Mouse (Mus musculus) heart, postnatal 0 days (tissue): ENCODE measurements around the gene Iars2. TPM values are rescaled to one million over a fixed set of nuclear protein-coding genes. Genes with fewer than 3 reads are reported as not detected.

Experiments used
- ATAC-seq: fragments of 200-750 bp; cut with Nextera tagmentation; 2 replicates; pipeline ENCODE4 v1.8.0; 2017; ENCODE audit warnings: low read depth, moderate number of reproducible peaks, moderate library complexity; ENCODE audit not compliant: insufficient read depth
- DNase-seq: peaks from one replicate; pipeline ENCODE4 v3.0.0-alpha.2; 2016; ENCODE audit warnings: low spot score
- H3K27ac ChIP-seq: fragments of 300-500 bp; sonication (generic); 2 replicates; pipeline ENCODE4 v1.5.1; 2014; ENCODE audit warnings: low read depth, mild to moderate bottlenecking
- H3K27me3 ChIP-seq: fragments of 300-500 bp; sonication (generic); 2 replicates; pipeline ENCODE4 v1.6.1; 2014; ENCODE audit warnings: low read length, mixed read lengths; ENCODE audit not compliant: control insufficient read depth, insufficient read depth
- H3K36me3 ChIP-seq: fragments of 300-500 bp; sonication (generic); replicated peaks from 2 replicates; pipeline ENCODE4 v1.6.1; 2014; ENCODE audit warnings: low read length, mixed read lengths; ENCODE audit not compliant: control insufficient read depth, insufficient read depth
- H3K4me1 ChIP-seq: fragments of 300-500 bp; sonication (generic); 2 replicates; pipeline ENCODE4 v1.6.1; 2014; ENCODE audit warnings: antibody characterized with exemption; ENCODE audit not compliant: control insufficient read depth, insufficient read depth
- H3K4me2 ChIP-seq: fragments of 300-500 bp; sonication (generic); 2 replicates; pipeline ENCODE4 v1.6.1; 2014; ENCODE audit warnings: low read depth, mild to moderate bottlenecking, low read length, moderate library complexity
- H3K4me3 ChIP-seq: fragments of 300-500 bp; sonication (generic); 2 replicates; pipeline ENCODE4 v1.5.1; 2014; ENCODE audit warnings: low read depth, low read length
- H3K9ac ChIP-seq: fragments of 300-500 bp; sonication (generic); replicated peaks from 2 replicates; pipeline ENCODE4 v1.6.1; 2014; ENCODE audit warnings: low read depth, low read length, mixed read lengths
- H3K9me3 ChIP-seq: fragments of 300-500 bp; sonication (generic); replicated peaks from 2 replicates; pipeline ENCODE4 v1.6.1; 2016; ENCODE audit warnings: low read length; ENCODE audit not compliant: control insufficient read depth
- CTCF ChIP-seq: IDR thresholded peaks from 2 replicates; pipeline ENCODE4 v1.5.1; 2016; ENCODE audit warnings: antibody characterized with exemption, control low read depth, low read depth
- EP300 ChIP-seq: IDR thresholded peaks from 2 replicates; pipeline ENCODE4 v1.6.1; 2016; ENCODE audit warnings: antibody characterized with exemption, low read depth
- WGBS: fragments of 180-500 bp; shearing (Covaris S2); extraction: QIAGEN DNeasy Blood & Tissue Kit; methylation state at CpG from one replicate; pipeline ENCODE4 v1.1.7; 2014; 5-methylcytosine and 5-hydroxymethylcytosine counted together
- polyA plus RNA-seq: library from polyadenylated mRNA; unstranded; fragments of >200 nt; fragmentation: Nextera tagmentation; extraction: Ambion mirVana; gene quantifications from 2 replicates; pipeline ENCODE4 v1.2.1, GENCODE M21; 2015
- total RNA-seq: library from RNA; depleted of rRNA; stranded (reverse); fragments of >200 nt; gene quantifications from 2 replicates; pipeline ENCODE4 v1.2.3, GENCODE M21; 2014; ENCODE audit warnings: low replicate concordance

The Iars2 gene
- total and polyA plus RNA-seq, 2 experiments from 2014 or later = 38.9 to 102 TPM

- WGBS = 90% methylated on average over 4 of the region's 4 CpGs
- no peaks in the 10 kb centered on the region for H3K9me3 ChIP-seq
- TF ChIP-seq EP300 (no peak), CTCF (no peak)
- no peak overlapping the region for H3K4me2 ChIP-seq
- no peak for ATAC-seq
- H3K27me3 ChIP-seq = no peaks in the 10 kb centered on the region
- DNase-seq = no peak
- H3K4me1 ChIP-seq = no peaks in the 10 kb centered on the region
- H3K4me3 ChIP-seq = no peak overlapping the region
- no peak overlapping the region for H3K9ac ChIP-seq
- H3K36me3 ChIP-seq = peaks cover 57% of the 10 kb centered on the region
- no peak overlapping the region for H3K27ac ChIP-seq
Measured at GRCm38 (mm10) chr1:185354731-185355130, 25.5 kb upstream of the Iars2 start.

GRCm38 (mm10) chr1:185353351-185353750, 24.2 kb upstream of the Iars2 start:
- TF ChIP-seq EP300 (no peak), CTCF (no peak)
- Histone ChIP-seq H3K4me2 (no peak overlapping the region), H3K9ac (no peak overlapping the region), H3K4me3 (no peak overlapping the region), H3K9me3 (no peaks in the 10 kb centered on the region), H3K27ac (no peak overlapping the region), H3K27me3 (no peaks in the 10 kb centered on the region), H3K36me3 (peaks cover 67% of the 10 kb centered on the region), H3K4me1 (no peaks in the 10 kb centered on the region)
- WGBS = 93% methylated on average over 8 of the region's 8 CpGs
- DNase-seq (no peak), ATAC-seq (no peak)

GRCm38 (mm10) chr1:185352151-185352550, 23.0 kb upstream of the Iars2 start:
- DNase-seq = no peak
- H3K4me2 ChIP-seq = no peak overlapping the region
- TF ChIP-seq EP300 (no peak), CTCF (no peak)
- peaks cover 69% of the 10 kb centered on the region for H3K36me3 ChIP-seq
- 86% methylated on average over 12 of the region's 12 CpGs for WGBS
- H3K27me3 ChIP-seq = no peaks in the 10 kb centered on the region
- H3K27ac ChIP-seq = no peak overlapping the region
- no peak overlapping the region for H3K4me3 ChIP-seq
- ATAC-seq = no peak
- no peaks in the 10 kb centered on the region for H3K4me1 ChIP-seq
- no peak overlapping the region for H3K9ac ChIP-seq
- H3K9me3 ChIP-seq = no peaks in the 10 kb centered on the region

DNA sequence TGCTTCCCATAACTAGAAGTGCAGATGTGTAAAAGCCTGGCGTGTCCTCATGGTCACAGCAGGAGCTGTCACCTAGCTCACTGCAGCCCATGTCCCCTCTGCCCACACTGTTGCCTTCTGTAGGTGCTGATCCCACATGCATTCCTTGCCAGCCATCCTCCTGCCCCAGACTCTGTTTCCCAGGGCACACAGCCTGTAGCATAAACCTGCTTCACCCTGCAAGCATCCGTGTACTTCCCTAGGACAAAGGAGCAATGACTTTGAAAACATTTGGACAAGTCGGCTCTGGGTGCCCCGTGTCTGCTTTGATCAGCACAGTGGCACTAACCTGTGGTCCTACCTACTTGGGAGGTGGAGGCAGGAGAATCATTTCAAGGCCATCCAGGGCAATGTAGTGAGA, 21.4 kb upstream of the Iars2 start:
- Histone ChIP-seq H3K4me2 (no peak overlapping the region), H3K27me3 (no peaks in the 10 kb centered on the region), H3K4me1 (no peaks in the 10 kb centered on the region), H3K36me3 (peaks cover 79% of the 10 kb centered on the region), H3K4me3 (no peak overlapping the region), H3K9me3 (no peaks in the 10 kb centered on the region), H3K9ac (no peak overlapping the region), H3K27ac (no peak overlapping the region)
- TF ChIP-seq EP300 (no peak), CTCF (no peak)
- ATAC-seq (no peak), DNase-seq (no peak)
- 95% methylated on average over 4 of the region's 4 CpGs for WGBS

GRCm38 (mm10) chr1:185349741-185350140, 20.5 kb upstream of the Iars2 start:
- TF ChIP-seq CTCF (no peak), EP300 (no peak)
- WGBS = 89% methylated on average over 14 of the region's 14 CpGs
- Histone ChIP-seq H3K9me3 (no peaks in the 10 kb centered on the region), H3K4me2 (no peak overlapping the region), H3K27me3 (no peaks in the 10 kb centered on the region), H3K36me3 (peaks cover 82% of the 10 kb centered on the region), H3K4me1 (no peaks in the 10 kb centered on the region), H3K27ac (no peak overlapping the region), H3K4me3 (no peak overlapping the region), H3K9ac (no peak overlapping the region)
- DNase-seq = no peak
- no peak for ATAC-seq

DNA sequence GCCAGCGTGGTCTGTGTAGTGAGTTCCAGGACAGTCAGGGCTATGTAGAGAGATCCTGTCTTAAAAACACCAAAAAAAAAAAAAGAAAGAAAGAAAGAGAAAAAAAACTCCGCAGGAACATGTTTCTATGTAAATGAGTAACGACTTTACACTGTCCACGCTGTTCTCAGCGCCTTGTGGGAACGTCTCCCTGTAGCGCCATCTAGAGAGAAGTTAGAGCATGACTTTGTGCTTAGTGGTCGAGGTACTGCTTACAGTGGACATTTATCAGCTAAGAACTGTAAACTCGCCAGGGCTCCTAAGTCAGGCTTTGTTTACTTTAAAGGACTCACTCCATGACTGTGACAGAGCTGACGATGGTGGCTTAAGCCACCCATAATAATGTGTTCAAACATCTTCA, 17.0 kb upstream of the Iars2 start:
- DNase-seq (no peak), ATAC-seq (no peak)
- Histone ChIP-seq H3K4me1 (no peaks in the 10 kb centered on the region), H3K9ac (no peak overlapping the region), H3K36me3 (peaks cover 80% of the 10 kb centered on the region), H3K9me3 (no peaks in the 10 kb centered on the region), H3K27me3 (no peaks in the 10 kb centered on the region), H3K4me3 (no peak overlapping the region), H3K4me2 (no peak overlapping the region), H3K27ac (no peak overlapping the region)
- 73% methylated on average over 10 of the region's 10 CpGs for WGBS
- TF ChIP-seq EP300 (no peak), CTCF (peak; percentile 20; the same call in 1 of the 2 replicates)
